Mouse (Mus musculus) spleen, adult 2 months (tissue): ENCODE data around the gene Fxyd3.

ENCODE experiments used
- CTCF ChIP-seq: fragments of 200-500 bp; IDR thresholded peaks from 2 replicates; pipeline ENCODE4 v1.5.1; 2011; ENCODE audit warnings: mild to moderate bottlenecking, inconsistent platforms; ENCODE audit not compliant: insufficient read depth, insufficient read length, insufficient replicate concordance; ENCODE audit errors: extremely low read depth
- POLR2A ChIP-seq: fragments of 200-500 bp; IDR thresholded peaks from 2 replicates; pipeline ENCODE4 v1.6.1; 2011; ENCODE audit warnings: low read depth, low read length, inconsistent platforms

DNA sequence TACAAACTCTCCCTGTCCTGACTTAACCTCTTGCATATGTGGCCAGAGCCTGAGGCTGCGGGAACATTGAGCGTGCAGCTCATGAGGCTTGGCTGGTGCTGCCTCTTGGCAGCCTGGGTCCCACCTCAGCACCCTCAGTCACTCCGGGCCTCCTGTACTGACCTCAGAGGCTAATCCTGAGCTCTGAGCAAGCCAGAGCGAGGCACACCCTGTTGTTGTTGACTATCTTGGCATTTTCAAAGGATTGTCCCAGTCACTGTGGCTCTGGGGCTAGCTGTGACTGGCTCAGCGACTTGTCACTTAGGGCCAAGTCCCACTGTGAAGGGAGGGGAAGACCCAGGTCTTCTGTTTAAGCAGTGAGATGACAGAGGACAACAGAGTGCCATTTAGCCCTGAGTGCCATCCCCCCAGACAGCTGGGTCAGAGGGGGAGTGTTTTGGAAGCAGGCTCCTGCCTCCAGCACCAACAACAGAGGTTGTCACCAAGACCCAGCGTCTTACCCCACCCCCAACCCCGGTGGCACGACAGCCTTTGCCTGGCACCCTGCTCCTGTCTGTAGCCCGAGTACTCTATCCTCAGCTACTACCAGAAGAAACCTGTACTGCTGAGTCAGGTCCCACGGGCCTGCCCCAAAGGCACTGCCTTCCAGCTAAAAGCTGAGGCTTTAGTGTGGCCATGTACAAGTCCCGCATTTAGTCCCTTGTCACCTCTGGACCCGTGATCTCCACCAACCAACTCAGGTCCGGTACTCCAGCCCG, 6.5 kb upstream of the Fxyd3 start:
- TF ChIP-seq POLR2A (no peak), CTCF (no peak)
